Mouse (Mus musculus): ENCODE results near the gene Has1. TPM values are rescaled to one million over a fixed set of nuclear protein-coding genes. Genes with fewer than 3 reads are reported as not detected.

The Has1 gene
- total RNA-seq, 1 experiment = 0.22 TPM

DNA sequence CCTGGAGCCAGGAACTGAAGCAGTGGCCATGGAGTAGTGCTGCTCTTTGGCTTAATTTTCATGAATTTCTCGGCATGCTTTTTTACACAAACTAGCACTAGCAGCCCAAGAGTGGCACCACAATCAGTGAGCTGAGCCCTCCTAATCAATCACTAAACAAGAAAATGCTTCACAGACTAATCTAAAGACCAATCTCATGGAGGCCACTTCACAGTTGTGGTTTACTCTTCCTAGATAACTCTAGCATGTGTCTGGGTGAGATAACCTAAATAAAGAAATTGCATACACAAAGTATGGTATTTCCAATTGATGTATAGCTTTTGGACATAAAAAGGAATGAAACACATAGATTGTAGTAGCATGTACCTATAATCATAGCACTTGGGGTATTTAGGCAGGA lies 24.3 kb upstream of the Has1 start:
- no peak overlapping the region for H3K27ac ChIP-seq (ENCODE audit: insufficient read depth, low read depth, low read length, poor library complexity, severe bottlenecking)
- DNase-seq (ENCODE audit: low read depth, low spot score) = no peak

DNA sequence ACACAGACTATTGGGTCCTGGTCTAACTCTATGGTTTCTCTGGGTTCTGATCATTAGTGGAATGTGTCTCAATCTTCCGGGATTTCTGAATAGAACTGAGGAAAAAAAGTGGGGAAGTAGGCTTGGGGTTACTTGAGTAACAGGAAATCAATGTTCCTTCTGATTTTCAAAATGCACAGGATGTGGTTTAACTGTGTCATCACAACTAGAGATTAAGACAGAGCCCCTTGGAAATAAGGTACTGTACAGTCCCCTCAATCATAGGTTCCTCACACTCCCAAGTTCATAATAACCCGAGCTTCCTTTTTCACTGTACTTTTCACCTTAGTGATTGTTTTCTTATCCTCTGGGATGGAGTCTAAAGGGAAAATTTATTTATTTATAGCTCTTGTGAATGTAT lies 16.7 kb upstream of the Has1 start:
- TF ChIP-seq ZC3H11A (IDR thresholded peaks at IDR 0.05; ENCODE audit: borderline replicate concordance, low read depth, low read length) (no peak), CHD2 (IDR thresholded peaks at IDR 0.05; ENCODE audit: low read depth, low read length) (no peak), HCFC1 (IDR thresholded peaks at IDR 0.05; ENCODE audit: borderline replicate concordance, insufficient read depth, low read length) (no peak), MAFK (IDR thresholded peaks at IDR 0.05; ENCODE audit: insufficient read depth, low read depth, low read length) (no peak), ZNF384 (IDR thresholded peaks at IDR 0.05; ENCODE audit: low read depth, low read length) (no peak)
- in situ Hi-C loops (cut with MboI; ENCODE audit: low sequenced_read_pairs in 2 of 2, unreplicated experiment in 2 of 2) = no loop called here

More for the DNA sequence above, 24.3 kb upstream of the Has1 start:
- H3K9ac ChIP-seq (ENCODE audit: insufficient read depth, low read depth, low read length, poor library complexity, severe bottlenecking) = no peak overlapping the region
- no peaks in the 10 kb centered on the region for H3K4me1 ChIP-seq (ENCODE audit: control insufficient read depth in 2 of 2, insufficient read depth in 2 of 2, low read length in 2 of 2, poor library complexity in 1 of 2)
- no peak overlapping the region for H3K4me3 ChIP-seq (ENCODE audit: insufficient read depth in 1 of 2, low read depth in 1 of 2, low read length in 2 of 2, poor library complexity in 1 of 2, severe bottlenecking in 1 of 2)
- TF ChIP-seq ZC3H11A (IDR thresholded peaks at IDR 0.05; ENCODE audit: borderline replicate concordance, low read depth, low read length) (no peak), HCFC1 (IDR thresholded peaks at IDR 0.05; ENCODE audit: borderline replicate concordance, insufficient read depth, low read length) (no peak), MAFK (IDR thresholded peaks at IDR 0.05; ENCODE audit: insufficient read depth, low read depth, low read length) (no peak), ZNF384 (IDR thresholded peaks at IDR 0.05; ENCODE audit: low read depth, low read length) (no peak)
- H3K36me3 ChIP-seq (ENCODE audit: control insufficient read depth, insufficient read depth, low read length, poor library complexity, severe bottlenecking) = no peaks in the 10 kb centered on the region
- in situ Hi-C loops (cut with MboI; ENCODE audit: low sequenced_read_pairs in 2 of 2, unreplicated experiment in 2 of 2) = no loop called here
- no peaks in the 10 kb centered on the region for H3K9me3 ChIP-seq (ENCODE audit: control insufficient read depth, insufficient read depth, low read depth, low read length)

DNA sequence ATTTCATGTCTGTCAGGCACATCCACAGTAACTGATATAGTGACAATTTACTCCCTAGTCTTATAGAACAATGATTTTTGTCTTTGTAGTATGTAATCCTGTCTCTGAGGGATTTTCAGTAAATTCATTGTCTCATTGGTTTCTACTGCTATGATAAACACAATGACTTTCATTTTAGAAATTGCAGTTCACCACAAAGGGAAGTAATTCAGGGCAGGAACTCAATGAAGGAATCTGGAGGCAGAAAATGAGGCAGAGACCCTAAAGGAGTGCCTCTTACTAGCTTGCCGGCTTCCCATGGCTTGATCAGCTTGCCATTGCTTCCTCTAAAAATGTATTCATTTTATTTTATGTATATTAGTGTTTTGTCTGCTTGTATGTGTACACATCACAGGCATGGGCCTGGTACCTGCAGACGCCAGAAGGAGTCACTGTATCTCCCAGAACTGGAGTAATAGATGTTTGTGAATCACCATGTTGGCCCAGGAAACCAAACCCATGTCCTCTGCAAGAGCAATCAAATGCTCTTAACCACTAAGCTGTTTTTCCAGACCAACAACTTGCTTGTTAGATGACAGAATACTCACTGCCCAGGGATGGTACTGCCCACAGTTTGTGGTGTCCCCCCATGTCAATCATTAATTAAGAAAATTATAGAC lies 16.0 kb upstream of the Has1 start:
- Histone ChIP-seq H3K36me3 (ENCODE audit: control insufficient read depth, insufficient read depth, low read length, poor library complexity, severe bottlenecking) (no peaks in the 10 kb centered on the region), H3K27ac (ENCODE audit: insufficient read depth, low read depth, low read length, poor library complexity, severe bottlenecking) (no peak overlapping the region), H3K9ac (ENCODE audit: insufficient read depth, low read depth, low read length, poor library complexity, severe bottlenecking) (no peak overlapping the region), H3K9me3 (ENCODE audit: control insufficient read depth, insufficient read depth, low read depth, low read length) (no peaks in the 10 kb centered on the region), H3K4me1 (ENCODE audit: control insufficient read depth in 2 of 2, insufficient read depth in 2 of 2, low read length in 2 of 2, poor library complexity in 1 of 2) (no peaks in the 10 kb centered on the region), H3K4me3 (ENCODE audit: insufficient read depth in 1 of 2, low read depth in 1 of 2, low read length in 2 of 2, poor library complexity in 1 of 2, severe bottlenecking in 1 of 2) (no peak overlapping the region)
- no peak for DNase-seq (ENCODE audit: low read depth, low spot score)
- TF ChIP-seq MAFK (IDR thresholded peaks at IDR 0.05; ENCODE audit: insufficient read depth, low read depth, low read length) (no peak), ZNF384 (IDR thresholded peaks at IDR 0.05; ENCODE audit: low read depth, low read length) (no peak), ZC3H11A (IDR thresholded peaks at IDR 0.05; ENCODE audit: borderline replicate concordance, low read depth, low read length) (no peak), HCFC1 (IDR thresholded peaks at IDR 0.05; ENCODE audit: borderline replicate concordance, insufficient read depth, low read length) (no peak), CHD2 (IDR thresholded peaks at IDR 0.05; ENCODE audit: low read depth, low read length) (no peak)
- in situ Hi-C loops (cut with MboI; ENCODE audit: low sequenced_read_pairs in 2 of 2, unreplicated experiment in 2 of 2) = no loop called here

More for the DNA sequence above, 16.7 kb upstream of the Has1 start:
- H3K36me3 ChIP-seq (ENCODE audit: control insufficient read depth, insufficient read depth, low read length, poor library complexity, severe bottlenecking) = no peaks in the 10 kb centered on the region
- H3K27ac ChIP-seq (ENCODE audit: insufficient read depth, low read depth, low read length, poor library complexity, severe bottlenecking) = no peak overlapping the region
- no peaks in the 10 kb centered on the region for H3K4me1 ChIP-seq (ENCODE audit: control insufficient read depth in 2 of 2, insufficient read depth in 2 of 2, low read length in 2 of 2, poor library complexity in 1 of 2)
- no peaks in the 10 kb centered on the region for H3K9me3 ChIP-seq (ENCODE audit: control insufficient read depth, insufficient read depth, low read depth, low read length)
- no peak overlapping the region for H3K9ac ChIP-seq (ENCODE audit: insufficient read depth, low read depth, low read length, poor library complexity, severe bottlenecking)
- DNase-seq (ENCODE audit: low read depth, low spot score) = no peak
- no peak overlapping the region for H3K4me3 ChIP-seq (ENCODE audit: insufficient read depth in 1 of 2, low read depth in 1 of 2, low read length in 2 of 2, poor library complexity in 1 of 2, severe bottlenecking in 1 of 2)

DNA sequence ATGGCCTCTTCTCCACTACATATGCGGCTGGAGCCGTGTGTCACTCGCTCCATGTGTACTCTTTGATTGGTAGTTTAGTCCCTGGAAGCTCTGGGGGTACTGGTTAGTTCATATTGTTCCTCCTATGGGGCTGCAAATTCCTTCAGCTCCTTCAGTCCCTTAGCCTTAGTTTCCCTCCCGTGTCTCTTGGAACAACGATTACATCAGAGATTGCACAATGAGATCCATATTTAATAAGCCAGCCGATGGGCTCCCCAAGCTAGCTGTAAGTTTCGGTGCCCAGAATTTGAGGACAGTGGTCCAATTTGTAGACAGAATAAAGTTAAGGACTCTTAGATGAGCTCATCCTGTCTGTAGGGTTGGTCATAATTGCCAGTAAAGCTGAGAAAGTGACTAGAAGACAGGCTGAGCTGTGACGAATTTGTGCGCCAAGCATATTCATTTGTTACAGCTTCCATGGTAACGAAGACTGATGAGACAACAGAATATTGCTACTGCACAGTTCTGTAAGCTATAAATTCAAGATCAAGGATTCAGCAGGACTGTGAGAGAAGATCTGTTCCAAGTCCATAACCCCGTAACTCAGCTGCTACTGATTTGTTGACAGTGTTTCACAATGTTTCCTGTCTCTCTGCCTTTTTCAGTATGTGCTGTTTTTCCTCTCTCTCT lies 11.9 kb upstream of the Has1 start:
- Histone ChIP-seq H3K9ac (ENCODE audit: insufficient read depth, low read depth, low read length, poor library complexity, severe bottlenecking) (no peak overlapping the region), H3K9me3 (ENCODE audit: control insufficient read depth, insufficient read depth, low read depth, low read length) (no peaks in the 10 kb centered on the region), H3K27ac (ENCODE audit: insufficient read depth, low read depth, low read length, poor library complexity, severe bottlenecking) (no peak overlapping the region), H3K36me3 (ENCODE audit: control insufficient read depth, insufficient read depth, low read length, poor library complexity, severe bottlenecking) (no peaks in the 10 kb centered on the region), H3K4me1 (ENCODE audit: control insufficient read depth in 2 of 2, insufficient read depth in 2 of 2, low read length in 2 of 2, poor library complexity in 1 of 2) (no peaks in the 10 kb centered on the region), H3K4me3 (ENCODE audit: insufficient read depth in 1 of 2, low read depth in 1 of 2, low read length in 2 of 2, poor library complexity in 1 of 2, severe bottlenecking in 1 of 2) (no peak overlapping the region)
- no peak for DNase-seq (ENCODE audit: low read depth, low spot score)
- TF ChIP-seq ZNF384 (IDR thresholded peaks at IDR 0.05; ENCODE audit: low read depth, low read length) = no peak
- TF ChIP-seq MAFK (IDR thresholded peaks at IDR 0.05; ENCODE audit: insufficient read depth, low read depth, low read length) = no peak
- TF ChIP-seq ZC3H11A (IDR thresholded peaks at IDR 0.05; ENCODE audit: borderline replicate concordance, low read depth, low read length) = no peak
- no peak for TF ChIP-seq CHD2 (IDR thresholded peaks at IDR 0.05; ENCODE audit: low read depth, low read length)
- TF ChIP-seq HCFC1 (IDR thresholded peaks at IDR 0.05; ENCODE audit: borderline replicate concordance, insufficient read depth, low read length) = no peak
- in situ Hi-C loops (cut with MboI; ENCODE audit: low sequenced_read_pairs in 2 of 2, unreplicated experiment in 2 of 2) = no loop called here
